Mouse (Mus musculus) cerebellum, postnatal 4 days (tissue): ENCODE measurements at regions not wholly inside any gene's neighbourhood (a gene's known extent, or its start where the extent isn't known, plus 50 kb on each side); places are given as distances from the start of the nearest gene placed in this dataset.
A peak's percentile ranks its signal among the peaks of the same experiment; 100 is the strongest.
"Not testable (repeated sequence)": the region's sequence is repeated elsewhere in the genome, so short reads cannot be mapped to it uniquely, and the experiment has no call there.

Experiments
- DNase-seq, 2 experiments: peaks; one replicate each; pipeline ENCODE4 v3.0.0; 2022; ENCODE audit warnings: low spot score in 2 of 2, mixed read lengths in 1 of 2

GRCm38 (mm10) chr12:5762306-5762927 lies 386.9 kb upstream of the Klhl29 start:
- no peak for DNase-seq

GRCm38 (mm10) chr12:5759485-5759884 lies 384.0 kb upstream of the Klhl29 start:
- no peak for DNase-seq

GRCm38 (mm10) chr12:5757766-5758165 lies 382.3 kb upstream of the Klhl29 start:
- DNase-seq = no peak

GRCm38 (mm10) chr12:5757361-5757760 lies 381.9 kb upstream of the Klhl29 start:
- no peak for DNase-seq

GRCm38 (mm10) chr12:5753831-5754230 lies 378.3 kb upstream of the Klhl29 start:
- no peak for DNase-seq

- DNase-seq = no peak
Measured at GRCm38 (mm10) chr12:5744086-5744709, 368.7 kb upstream of the Klhl29 start.

- no peak for DNase-seq
Measured at GRCm38 (mm10) chr12:5736066-5736465, 360.6 kb upstream of the Klhl29 start.

GRCm38 (mm10) chr12:5734902-5735301 lies 359.4 kb upstream of the Klhl29 start:
- DNase-seq = no peak

GRCm38 (mm10) chr12:5723113-5723512 lies 347.6 kb upstream of the Klhl29 start:
- DNase-seq = no peak

GRCm38 (mm10) chr12:5717527-5717926 lies 342.0 kb upstream of the Klhl29 start:
- not testable (repeated sequence) for DNase-seq

GRCm38 (mm10) chr12:5698778-5699454 lies 323.4 kb upstream of the Klhl29 start:
- no peak for DNase-seq

- no peak for DNase-seq
Measured at GRCm38 (mm10) chr12:5682182-5682581, 306.7 kb upstream of the Klhl29 start.

GRCm38 (mm10) chr12:5678126-5678525 lies 302.6 kb upstream of the Klhl29 start:
- peak in 1 of 2 experiments; percentile 30 for DNase-seq

GRCm38 (mm10) chr12:5668486-5668885 lies 293.0 kb upstream of the Klhl29 start:
- DNase-seq = no peak

- DNase-seq = peak in 1 of 2 experiments; percentile 26
Measured at GRCm38 (mm10) chr12:5637571-5638275, 262.2 kb upstream of the Klhl29 start.

GRCm38 (mm10) chr12:5633971-5634370 lies 258.5 kb upstream of the Klhl29 start:
- no peak for DNase-seq

- no peak for DNase-seq
Measured at GRCm38 (mm10) chr12:5601084-5601654, 225.7 kb upstream of the Klhl29 start.

- no peak for DNase-seq
Measured at GRCm38 (mm10) chr12:5599426-5599825, 223.9 kb upstream of the Klhl29 start.

- no peak for DNase-seq
Measured at GRCm38 (mm10) chr12:5598961-5599360, 223.5 kb upstream of the Klhl29 start.

GRCm38 (mm10) chr12:5572831-5573230 lies 197.3 kb upstream of the Klhl29 start:
- no peak for DNase-seq

- no peak for DNase-seq
Measured at GRCm38 (mm10) chr12:5568941-5569340, 193.5 kb upstream of the Klhl29 start.

GRCm38 (mm10) chr12:5566231-5566630 lies 190.7 kb upstream of the Klhl29 start:
- DNase-seq = no peak
